Mouse (Mus musculus): ENCODE measurements at regions not wholly inside any gene's neighbourhood (a gene's known extent, or its start where the extent isn't known, plus 50 kb on each side); places are given as distances from the start of the nearest gene placed in this dataset.

- no peak overlapping the region for H3ac ChIP-seq (ENCODE audit: control insufficient read depth, insufficient read length)
- TF ChIP-seq TCF3 (IDR thresholded peaks at IDR 0.05; ENCODE audit: insufficient read length, low read depth) (no peak), TCF12 (IDR thresholded peaks at IDR 0.05; ENCODE audit: insufficient read depth, poor library complexity, severe bottlenecking) (no peak), POLR2AphosphoS2 (IDR thresholded peaks at IDR 0.05; ENCODE audit: insufficient read length, low read depth) (no peak), MYOG (IDR thresholded peaks at IDR 0.05; ENCODE audit: control insufficient read depth in 1 of 3, insufficient read depth in 1 of 3, insufficient read length in 2 of 3, low read depth in 2 of 3) (no peak), POLR2A (IDR thresholded peaks at IDR 0.05; ENCODE audit: insufficient read length, low read depth) (no peak), E2F4 (IDR thresholded peaks at IDR 0.05; ENCODE audit: insufficient read depth) (no peak), SRF (IDR thresholded peaks at IDR 0.05; ENCODE audit: control insufficient read depth, insufficient read length, low read depth) (no peak), MAX (IDR thresholded peaks at IDR 0.05; ENCODE audit: low read depth) (no peak), USF1 (IDR thresholded peaks at IDR 0.05; ENCODE audit: low read depth) (no peak), MYOD1 (IDR thresholded peaks at IDR 0.05; ENCODE audit: control insufficient read depth in 1 of 3, insufficient read length in 2 of 3, low read depth in 2 of 3) (no peak), REST (IDR thresholded peaks at IDR 0.05; ENCODE audit: insufficient read depth, insufficient read length) (no peak), CEBPB (IDR thresholded peaks at IDR 0.05; ENCODE audit: insufficient read depth, poor library complexity, severe bottlenecking) (no peak)
- H3K36me3 ChIP-seq (ENCODE audit: control insufficient read depth, insufficient read depth) = no peaks in the 10 kb centered on the region
- no peaks in the 10 kb centered on the region for H3K79me2 ChIP-seq (ENCODE audit: control insufficient read depth, insufficient read depth)
- H3K4me2 ChIP-seq (ENCODE audit: low read depth) = no peak overlapping the region
- no peaks in the 10 kb centered on the region for H3K27me3 ChIP-seq (ENCODE audit: control insufficient read depth, insufficient read depth, insufficient read length)
- no peak overlapping the region for H3K4me3 ChIP-seq
Measured at GRCm38 (mm10) chr12:40972844-40973243, 51.0 kb upstream of the Immp2l start.

Measured in myocyte (in vitro differentiated cells).